Mouse (Mus musculus): ENCODE data around the gene Rubcnl. TPM values are rescaled to one million over a fixed set of nuclear protein-coding genes. Genes with fewer than 3 reads are reported as not detected.

The Rubcnl gene
- total and polyA plus RNA-seq, 3 experiments = 0.55 to 1.5 (median 1.2) TPM

- H3K79me2 ChIP-seq (replicated peaks; ENCODE audit: control insufficient read depth, insufficient read depth, low read length) = no peaks in the 10 kb centered on the region
- no peak overlapping the region for H3K4me3 ChIP-seq
- no peaks in the 10 kb centered on the region for H3K36me3 ChIP-seq (ENCODE audit: control insufficient read depth, insufficient read depth, low read length)
- no peak for DNase-seq
- no peaks in the 10 kb centered on the region for H3K27me3 ChIP-seq (ENCODE audit: control insufficient read depth, insufficient read depth, low read length)
- no peak for TF ChIP-seq CTCF (IDR thresholded peaks at IDR 0.05)
- no peak for TF ChIP-seq EP300 (IDR thresholded peaks at IDR 0.05; ENCODE audit: insufficient read depth, low read depth, low read length)
- TF ChIP-seq POLR2A (IDR thresholded peaks at IDR 0.05; ENCODE audit: insufficient read depth, low read depth, low read length) = no peak
- no peak overlapping the region for H3K27ac ChIP-seq
- 70% methylated on average over 7 of the region's 7 CpGs for WGBS
- intact Hi-C loops (cut with DNase I) = no loop called here
- no peaks in the 10 kb centered on the region for H3K4me1 ChIP-seq (ENCODE audit: control insufficient read depth, insufficient read depth, low read length)
- H3K9ac ChIP-seq (ENCODE audit: low read depth, low read length) = no peak overlapping the region
These were observed 14.9 kb downstream of the Rubcnl start for GRCm38 (mm10) chr14:75030764-75031163.

- H3K27ac ChIP-seq = no peak overlapping the region
- no peaks in the 10 kb centered on the region for H3K4me1 ChIP-seq (ENCODE audit: control insufficient read depth, insufficient read depth, low read length)
- H3K27me3 ChIP-seq (ENCODE audit: control insufficient read depth, insufficient read depth, low read length) = no peaks in the 10 kb centered on the region
- no peaks in the 10 kb centered on the region for H3K79me2 ChIP-seq (replicated peaks; ENCODE audit: control insufficient read depth, insufficient read depth, low read length)
- H3K9ac ChIP-seq (ENCODE audit: low read depth, low read length) = no peak overlapping the region
- TF ChIP-seq EP300 (IDR thresholded peaks at IDR 0.05; ENCODE audit: insufficient read depth, low read depth, low read length) = no peak
- TF ChIP-seq POLR2A (IDR thresholded peaks at IDR 0.05; ENCODE audit: insufficient read depth, low read depth, low read length) = no peak
- TF ChIP-seq CTCF (IDR thresholded peaks at IDR 0.05) = no peak
- intact Hi-C loops (cut with DNase I) = no loop called here
- no peak overlapping the region for H3K4me3 ChIP-seq
- 67% methylated on average over 9 of the region's 9 CpGs for WGBS
- DNase-seq = peak in 1 of 2 experiments; percentile 27
- no peaks in the 10 kb centered on the region for H3K36me3 ChIP-seq (ENCODE audit: control insufficient read depth, insufficient read depth, low read length)
These were observed 16.3 kb downstream of the Rubcnl start for GRCm38 (mm10) chr14:75031999-75032575.

GRCm38 (mm10) chr14:75032742-75033141 is 16.9 kb downstream of the Rubcnl start:
- no peaks in the 10 kb centered on the region for H3K4me1 ChIP-seq (ENCODE audit: control insufficient read depth, insufficient read depth, low read length)
- H3K79me2 ChIP-seq (replicated peaks; ENCODE audit: control insufficient read depth, insufficient read depth, low read length) = no peaks in the 10 kb centered on the region
- no peak for TF ChIP-seq POLR2A (IDR thresholded peaks at IDR 0.05; ENCODE audit: insufficient read depth, low read depth, low read length)
- TF ChIP-seq CTCF (IDR thresholded peaks at IDR 0.05) = no peak
- H3K27me3 ChIP-seq (ENCODE audit: control insufficient read depth, insufficient read depth, low read length) = no peaks in the 10 kb centered on the region
- no peak for DNase-seq
- H3K9ac ChIP-seq (ENCODE audit: low read depth, low read length) = no peak overlapping the region
- intact Hi-C loops (cut with DNase I) = no loop called here
- 86% methylated on average over 4 of the region's 4 CpGs for WGBS
- H3K27ac ChIP-seq = no peak overlapping the region
- H3K4me3 ChIP-seq = no peak overlapping the region
- no peaks in the 10 kb centered on the region for H3K36me3 ChIP-seq (ENCODE audit: control insufficient read depth, insufficient read depth, low read length)

- no peak overlapping the region for H3K4me3 ChIP-seq
- no peaks in the 10 kb centered on the region for H3K27me3 ChIP-seq (ENCODE audit: control insufficient read depth, insufficient read depth, low read length)
- H3K36me3 ChIP-seq (ENCODE audit: control insufficient read depth, insufficient read depth, low read length) = no peaks in the 10 kb centered on the region
- H3K4me1 ChIP-seq (ENCODE audit: control insufficient read depth, insufficient read depth, low read length) = no peaks in the 10 kb centered on the region
- no peak overlapping the region for H3K27ac ChIP-seq
- DNase-seq = peak in 1 of 2 experiments; percentile 40
- H3K9ac ChIP-seq (ENCODE audit: low read depth, low read length) = no peak overlapping the region
- WGBS = 39% methylated on average over 3 of the region's 3 CpGs
- H3K79me2 ChIP-seq (replicated peaks; ENCODE audit: control insufficient read depth, insufficient read depth, low read length) = no peaks in the 10 kb centered on the region
- TF ChIP-seq POLR2A (IDR thresholded peaks at IDR 0.05; ENCODE audit: insufficient read depth, low read depth, low read length) = no peak
- TF ChIP-seq EP300 (IDR thresholded peaks at IDR 0.05; ENCODE audit: insufficient read depth, low read depth, low read length) = no peak
- TF ChIP-seq CTCF (IDR thresholded peaks at IDR 0.05) = no peak
- intact Hi-C loops (cut with DNase I) = no loop called here
These were observed 18.4 kb downstream of the Rubcnl start for GRCm38 (mm10) chr14:75034240-75034639.

GRCm38 (mm10) chr14:75035431-75035830 is 19.6 kb downstream of the Rubcnl start:
- TF ChIP-seq CTCF (IDR thresholded peaks at IDR 0.05) (no peak), POLR2A (IDR thresholded peaks at IDR 0.05; ENCODE audit: insufficient read depth, low read depth, low read length) (no peak)
- H3K79me2 ChIP-seq (replicated peaks; ENCODE audit: control insufficient read depth, insufficient read depth, low read length) = no peaks in the 10 kb centered on the region
- intact Hi-C loops (cut with DNase I) = no loop called here
- no peaks in the 10 kb centered on the region for H3K36me3 ChIP-seq (ENCODE audit: control insufficient read depth, insufficient read depth, low read length)
- no peak overlapping the region for H3K9ac ChIP-seq (ENCODE audit: low read depth, low read length)
- no peak for DNase-seq
- no peaks in the 10 kb centered on the region for H3K4me1 ChIP-seq (ENCODE audit: control insufficient read depth, insufficient read depth, low read length)
- H3K4me3 ChIP-seq = no peak overlapping the region
- H3K27ac ChIP-seq = no peak overlapping the region
- no peaks in the 10 kb centered on the region for H3K27me3 ChIP-seq (ENCODE audit: control insufficient read depth, insufficient read depth, low read length)
- 82% methylated on average over 11 of the region's 11 CpGs for WGBS

GRCm38 (mm10) chr14:75045184-75045583 is 29.4 kb downstream of the Rubcnl start:
- Histone ChIP-seq H3K27me3 (ENCODE audit: control insufficient read depth, insufficient read depth, low read length) (no peaks in the 10 kb centered on the region), H3K36me3 (ENCODE audit: control insufficient read depth, insufficient read depth, low read length) (no peaks in the 10 kb centered on the region), H3K27ac (no peak overlapping the region), H3K9ac (ENCODE audit: low read depth, low read length) (no peak overlapping the region), H3K4me3 (no peak overlapping the region), H3K79me2 (replicated peaks; ENCODE audit: control insufficient read depth, insufficient read depth, low read length) (no peaks in the 10 kb centered on the region), H3K4me1 (ENCODE audit: control insufficient read depth, insufficient read depth, low read length) (no peaks in the 10 kb centered on the region)
- TF ChIP-seq POLR2A (IDR thresholded peaks at IDR 0.05; ENCODE audit: insufficient read depth, low read depth, low read length) (no peak), EP300 (IDR thresholded peaks at IDR 0.05; ENCODE audit: insufficient read depth, low read depth, low read length) (no peak), CTCF (IDR thresholded peaks at IDR 0.05) (no peak)
- intact Hi-C loops (cut with DNase I) = no loop called here
- no peak for DNase-seq
- 36% methylated on average over 7 of the region's 7 CpGs for WGBS
